Mouse (Mus musculus) common myeloid progenitor, adult 5-6 weeks (primary cell): ENCODE data around the gene Ptpro. TPM values are rescaled to one million over a fixed set of nuclear protein-coding genes. Genes with fewer than 3 reads are reported as not detected.
"Not testable (repeated sequence)": the region's sequence is repeated elsewhere in the genome, so short reads cannot be mapped to it uniquely, and the experiment has no call there.

ENCODE experiments used
- ATAC-seq: replicated peaks from 2 replicates; pipeline ENCODE4 v1.8.0; 2016; ENCODE audit warnings: low read depth, mild to moderate bottlenecking, moderate TSS enrichment, inconsistent platforms; ENCODE audit not compliant: poor library complexity, severe bottlenecking
- total RNA-seq: library from RNA; stranded (forward); fragments of 200-1000, 187-1606 nt; gene quantifications from 2 replicates; pipeline ENCODE4 v1.2.3, GENCODE M21; 2017

Gene Ptpro
- total RNA-seq, 1 experiment from 2014 or later: 3.6 TPM

- ATAC-seq: no peak
Observed at GRCm38 (mm10) chr6:137437902-137438580, 185.9 kb downstream of the Ptpro start.

- ATAC-seq: no peak
Observed at GRCm38 (mm10) chr6:137440559-137441486, 188.7 kb downstream of the Ptpro start.

DNA sequence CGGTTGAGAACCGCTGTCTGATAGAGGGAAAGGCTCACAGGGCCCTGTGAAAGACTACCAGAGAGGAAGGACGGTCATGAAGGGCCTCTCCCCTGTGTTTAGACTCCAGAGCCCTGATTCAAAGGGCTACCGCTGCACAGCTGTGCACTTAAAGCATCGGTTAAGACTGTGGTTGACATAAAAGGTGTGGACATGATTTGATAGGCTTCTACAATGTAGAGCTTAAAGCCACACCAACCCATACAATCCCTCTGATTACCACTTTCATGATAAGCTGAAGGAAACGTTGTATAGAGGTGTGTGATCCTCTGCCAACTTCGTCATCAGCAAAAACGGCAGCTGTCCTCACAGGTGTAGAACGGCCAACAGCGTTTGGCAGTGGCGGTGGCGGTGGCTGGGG is 191.0 kb downstream of the Ptpro start:
- ATAC-seq: no peak

GRCm38 (mm10) chr6:137446116-137446515 is 194.0 kb downstream of the Ptpro start:
- not testable (repeated sequence) for ATAC-seq

DNA sequence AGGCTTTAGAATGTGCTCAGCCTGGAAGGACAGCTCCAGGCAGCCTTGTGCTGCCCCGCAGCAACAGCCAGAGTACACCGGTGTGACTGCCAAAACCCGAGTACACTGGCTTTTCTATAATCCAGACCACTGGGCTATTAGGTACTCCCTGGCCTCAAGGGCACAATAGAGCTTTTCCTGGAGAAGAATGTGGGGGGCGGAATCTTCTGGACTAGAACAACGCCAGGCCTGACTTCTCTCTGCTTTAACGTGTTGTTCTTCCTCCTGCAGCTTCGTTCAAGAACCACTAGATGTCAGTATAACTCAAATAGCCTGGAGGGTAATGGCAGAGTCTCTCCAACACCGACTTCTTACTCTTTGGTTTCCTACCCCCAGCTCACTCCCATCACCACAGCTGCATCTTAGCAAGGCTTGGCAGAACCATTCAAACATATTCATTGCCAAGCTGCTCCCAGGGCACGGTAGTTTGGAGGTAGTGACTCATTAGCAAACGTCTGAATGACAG is 203.5 kb downstream of the Ptpro start:
- peak; percentile 98 for ATAC-seq

- no peak for ATAC-seq
Observed at GRCm38 (mm10) chr6:137456064-137456463, 203.9 kb downstream of the Ptpro start.

- ATAC-seq: no peak
Observed at GRCm38 (mm10) chr6:137457210-137457609, 205.1 kb downstream of the Ptpro start.

DNA sequence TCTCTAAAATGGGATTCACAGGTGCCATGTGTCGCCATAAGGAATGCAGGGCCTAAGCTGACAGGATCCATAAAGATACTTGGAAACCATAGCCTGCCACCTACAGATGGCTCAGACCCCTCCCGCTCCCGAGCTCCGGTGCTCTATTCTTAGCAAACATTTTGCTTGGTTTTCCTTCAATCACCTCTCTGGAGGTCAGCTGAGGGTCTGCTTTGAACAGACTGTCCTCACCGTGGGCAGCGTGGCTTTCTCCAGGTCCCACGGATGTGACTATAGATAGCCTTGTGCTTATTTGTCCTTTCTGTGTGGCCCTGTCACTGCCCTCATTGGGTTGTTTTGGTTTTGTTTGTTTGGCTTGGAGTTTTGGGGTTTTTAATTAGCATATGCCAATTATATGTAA is 206.0 kb downstream of the Ptpro start:
- ATAC-seq: no peak

DNA sequence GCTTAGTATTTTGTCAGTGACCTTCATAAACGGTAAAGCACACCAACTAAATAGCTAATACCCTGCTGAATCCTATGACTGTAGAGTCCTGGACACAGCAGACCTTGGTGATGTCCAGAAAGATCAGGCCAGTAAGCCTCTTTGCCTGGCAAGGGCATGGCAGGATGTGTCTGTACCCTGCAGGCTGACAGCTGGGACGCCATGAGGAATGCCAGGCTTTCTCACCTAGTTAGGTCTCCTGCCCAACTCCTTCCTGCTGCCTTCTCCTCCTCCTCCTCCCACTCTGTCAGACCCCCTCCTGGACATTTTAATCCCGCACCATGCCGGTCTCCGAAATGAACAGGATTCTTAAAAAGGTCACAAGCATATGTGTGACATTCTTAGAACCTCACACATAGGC is 211.7 kb downstream of the Ptpro start:
- no peak for ATAC-seq

- no peak for ATAC-seq
Observed at GRCm38 (mm10) chr6:137465253-137465652, 213.1 kb downstream of the Ptpro start.

GRCm38 (mm10) chr6:137466256-137466655 is 214.1 kb downstream of the Ptpro start:
- ATAC-seq: no peak

- no peak for ATAC-seq
Observed at GRCm38 (mm10) chr6:137467696-137468095, 215.6 kb downstream of the Ptpro start.

DNA sequence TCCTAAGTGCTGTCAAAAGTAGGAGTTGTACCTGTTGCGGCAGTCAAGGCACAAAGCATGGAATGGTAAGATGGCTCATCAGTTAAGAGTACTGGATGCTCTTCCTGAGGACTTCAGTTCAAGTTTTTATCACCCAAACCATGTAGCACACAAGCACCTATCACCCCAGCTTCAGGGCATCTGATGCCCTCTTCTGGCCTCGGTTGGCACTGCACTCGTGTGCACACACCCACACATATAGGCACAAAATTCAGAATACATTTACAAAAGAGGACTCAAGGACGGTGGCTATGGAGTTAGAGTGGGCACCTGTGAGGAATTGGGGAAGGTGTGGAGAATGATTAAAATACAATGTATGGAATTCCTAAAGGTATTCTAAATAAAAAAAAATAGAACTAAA is 217.4 kb downstream of the Ptpro start:
- ATAC-seq: no peak

DNA sequence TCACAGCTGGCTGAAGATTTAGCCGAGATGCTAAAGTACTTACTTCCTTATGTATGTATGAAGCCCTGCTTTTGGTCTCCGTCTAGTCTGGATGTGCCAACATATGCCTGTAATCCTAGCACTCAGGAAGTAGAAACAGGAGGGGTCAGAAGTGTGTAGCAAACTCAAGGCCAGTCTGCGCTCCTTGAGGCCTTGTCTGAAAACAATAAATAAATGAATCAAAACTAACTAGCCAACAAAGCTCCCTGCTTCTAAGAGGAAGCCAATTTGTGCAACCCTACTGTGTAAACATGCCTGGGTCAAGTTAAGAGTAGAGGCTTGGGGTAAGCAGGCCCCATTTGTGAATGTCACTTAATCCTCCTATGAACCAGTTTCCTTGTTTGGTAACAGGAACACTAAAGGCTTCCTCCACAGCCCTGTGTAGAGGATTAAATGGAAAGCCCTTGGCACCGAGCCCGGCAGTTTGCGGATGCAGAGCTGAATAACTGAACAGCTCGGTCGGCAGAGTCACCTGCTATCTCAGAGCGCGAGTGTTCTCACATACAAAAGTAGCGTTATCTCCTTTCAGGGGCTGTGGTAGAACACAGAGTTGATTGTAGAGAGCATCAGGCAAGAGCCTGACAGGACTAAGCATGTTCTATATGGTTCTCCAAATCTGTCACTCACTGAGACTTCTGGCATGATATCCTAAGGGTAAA is 218.9 kb downstream of the Ptpro start:
- peak; percentile 73 for ATAC-seq

DNA sequence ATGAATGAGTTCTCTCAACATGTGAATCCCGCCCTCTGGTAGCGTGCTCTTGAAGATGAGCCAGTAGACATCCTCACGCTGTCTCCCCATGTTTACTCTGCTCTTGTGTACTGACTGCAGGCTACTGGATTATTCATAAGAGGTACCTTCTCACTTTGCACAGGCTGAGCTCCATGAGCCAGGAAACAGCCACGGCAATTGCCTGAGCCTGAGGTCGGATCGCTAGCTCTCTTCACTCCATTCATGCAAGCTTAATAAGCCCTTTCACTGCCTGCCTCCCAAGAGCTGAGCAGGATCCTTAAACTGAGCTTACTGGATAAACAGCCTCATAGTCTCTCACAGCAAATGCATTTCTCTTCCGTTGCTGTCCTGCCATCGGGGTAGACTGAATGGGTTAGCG is 220.0 kb downstream of the Ptpro start:
- ATAC-seq: no peak

- ATAC-seq: no peak
Observed at GRCm38 (mm10) chr6:137473433-137473832, 221.3 kb downstream of the Ptpro start.

DNA sequence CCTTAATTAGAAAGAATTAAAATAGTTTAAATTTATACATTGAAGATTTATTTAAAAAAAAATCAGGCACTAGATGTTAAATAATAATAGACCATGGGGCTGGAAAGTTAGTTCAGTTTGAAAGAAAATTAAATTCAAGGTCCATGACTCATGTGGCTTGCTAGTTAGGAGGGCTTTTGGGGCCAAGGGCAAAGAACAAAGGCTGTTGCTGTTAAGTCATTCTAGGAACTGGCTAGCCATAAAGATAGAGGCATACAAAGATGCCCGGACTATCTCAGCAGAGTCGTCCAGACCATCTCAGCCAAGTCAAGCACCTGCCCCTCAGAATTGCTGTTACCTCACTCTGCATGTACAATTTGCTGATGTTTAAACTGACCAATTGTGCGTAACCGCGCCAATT is 223.6 kb downstream of the Ptpro start:
- not testable (repeated sequence) for ATAC-seq

DNA sequence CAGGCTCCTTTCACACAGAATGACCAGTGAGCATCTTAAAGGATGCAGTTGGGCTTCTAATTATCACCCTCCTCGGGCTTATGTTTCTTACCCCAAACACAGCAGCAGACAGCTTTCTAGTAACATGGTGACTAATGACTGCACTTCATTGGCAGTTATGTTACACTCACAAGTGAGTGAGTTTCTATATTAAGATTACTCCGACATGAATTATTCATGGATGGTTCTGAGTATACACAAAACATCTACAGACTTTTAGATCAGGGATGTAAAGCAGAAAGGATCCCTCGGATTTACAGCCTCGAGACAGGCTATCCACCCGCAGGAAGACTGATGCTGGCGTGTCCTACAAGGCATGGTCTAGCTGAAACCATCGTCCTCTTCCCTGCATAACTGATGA is 230.8 kb downstream of the Ptpro start:
- ATAC-seq: no peak

DNA sequence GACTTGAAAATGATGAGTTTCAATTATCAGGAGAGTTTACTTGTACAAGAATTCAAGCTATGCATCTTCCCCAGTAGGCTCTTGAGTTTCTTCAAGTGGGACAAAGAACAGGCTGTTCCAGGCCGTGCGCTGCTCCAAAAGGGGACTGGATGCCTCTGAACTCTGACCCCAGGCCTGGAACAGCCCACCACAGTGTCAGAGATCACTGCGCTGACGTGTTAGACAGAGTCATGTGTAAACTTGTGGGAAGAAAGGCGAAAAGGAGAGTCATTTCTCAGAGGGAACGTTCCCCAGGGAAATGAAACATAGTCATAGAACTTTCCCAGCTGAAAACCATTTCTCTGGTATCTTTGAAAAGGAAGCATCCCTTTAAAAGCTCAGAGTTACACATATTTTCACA is 235.3 kb downstream of the Ptpro start:
- no peak for ATAC-seq

DNA sequence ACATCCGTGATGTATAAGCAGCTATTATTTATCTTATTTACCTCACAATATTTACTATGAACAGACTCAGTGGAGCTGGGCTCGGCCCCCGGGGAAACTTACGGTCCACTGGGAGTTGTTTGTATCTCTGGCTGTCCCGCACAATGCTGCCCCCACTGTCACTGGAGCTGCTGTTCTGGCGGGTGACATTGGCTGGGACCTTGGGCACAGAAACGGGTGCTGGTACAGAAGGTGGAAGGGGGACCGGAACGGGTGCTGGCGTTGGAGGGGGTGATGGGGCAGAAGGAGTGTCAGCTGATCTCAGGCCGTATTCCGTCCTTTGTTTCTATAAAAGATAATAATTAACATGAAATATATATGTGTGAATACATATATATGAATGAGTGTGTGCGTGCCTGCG is 238.0 kb downstream of the Ptpro start:
- no peak for ATAC-seq

GRCm38 (mm10) chr6:137491659-137492058 is 239.5 kb downstream of the Ptpro start:
- no peak for ATAC-seq
